Mouse (Mus musculus): Measurements from ENCODE around the gene Bag1. TPM values are rescaled to one million over a fixed set of nuclear protein-coding genes. Genes with fewer than 3 reads are reported as not detected.
A peak's percentile ranks its signal among the peaks of the same experiment; 100 is the strongest.

Bag1 gene
- polyA plus RNA-seq, 1 experiment from 2014 or later: 114 TPM

- Histone ChIP-seq H3K4me1 (replicated peaks) (no peaks in the 10 kb centered on the region), H3K27me3 (no peaks in the 10 kb centered on the region), H3K4me2 (no peak overlapping the region; the same call in 1 of the 2 replicates), H3K9ac (no peak overlapping the region), H3K4me3 (replicated peaks) (no peak overlapping the region), H3K9me3 (replicated peaks) (no peaks in the 10 kb centered on the region), H3K36me3 (replicated peaks) (no peaks in the 10 kb centered on the region), H3K27ac (replicated peaks) (no peak overlapping the region)
- 46% methylated on average over 20 of the region's 20 CpGs for WGBS (ENCODE audit: insufficient replicate concordance)
- no peak for ATAC-seq (ENCODE audit: insufficient read depth)
Observed at GRCm38 (mm10) chr4:40908261-40908969, 39.7 kb downstream of the Bag1 start.

GRCm38 (mm10) chr4:40906298-40906697 is 41.8 kb downstream of the Bag1 start:
- H3K36me3 ChIP-seq (replicated peaks): no peaks in the 10 kb centered on the region
- H3K27ac ChIP-seq (replicated peaks): no peak overlapping the region
- H3K4me1 ChIP-seq (replicated peaks): no peaks in the 10 kb centered on the region
- H3K27me3 ChIP-seq: no peaks in the 10 kb centered on the region
- 52% methylated on average over 1 of the region's 1 CpGs for WGBS (ENCODE audit: insufficient replicate concordance)
- H3K9me3 ChIP-seq (replicated peaks): no peaks in the 10 kb centered on the region
- H3K4me3 ChIP-seq (replicated peaks): no peak overlapping the region
- no peak overlapping the region for H3K9ac ChIP-seq
- no peak overlapping the region for H3K4me2 ChIP-seq
- ATAC-seq (ENCODE audit: insufficient read depth): no peak

DNA sequence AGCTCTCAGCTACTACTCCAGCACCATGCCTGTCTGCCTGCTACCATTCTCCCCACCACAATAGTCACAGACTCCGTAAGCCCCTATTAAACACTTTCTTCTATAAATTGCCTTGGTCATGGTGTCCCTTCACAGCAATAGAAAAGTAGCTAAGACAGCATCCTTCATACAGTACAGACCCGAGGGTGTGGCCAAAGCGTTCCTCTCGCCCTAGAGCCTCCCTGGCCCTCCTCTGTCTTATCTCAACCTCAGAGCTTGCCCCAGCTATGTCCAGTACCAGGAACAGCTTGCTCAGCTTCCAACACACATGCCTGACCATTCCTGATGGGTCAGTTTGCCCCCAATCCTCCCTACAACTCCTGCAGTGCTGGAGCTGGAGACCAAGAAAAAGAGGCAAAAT is 47.5 kb downstream of the Bag1 start:
- Histone ChIP-seq H3K36me3 (replicated peaks) (no peaks in the 10 kb centered on the region), H3K4me3 (replicated peaks) (no peak overlapping the region), H3K4me2 (no peak overlapping the region), H3K4me1 (replicated peaks) (peaks cover 18% of the 10 kb centered on the region), H3K27me3 (no peaks in the 10 kb centered on the region), H3K9ac (no peak overlapping the region), H3K27ac (replicated peaks) (peak overlapping the region; percentile 43), H3K9me3 (replicated peaks) (no peaks in the 10 kb centered on the region)
- 45% methylated on average over 4 of the region's 4 CpGs for WGBS (ENCODE audit: insufficient replicate concordance)
- peak; percentile 72 for ATAC-seq (ENCODE audit: insufficient read depth)

- Histone ChIP-seq H3K9ac (no peak overlapping the region), H3K9me3 (replicated peaks) (no peaks in the 10 kb centered on the region), H3K4me2 (no peak overlapping the region), H3K36me3 (replicated peaks) (no peaks in the 10 kb centered on the region), H3K27ac (replicated peaks) (peak overlapping the region; percentile 43; the same call in 1 of the 2 replicates), H3K27me3 (no peaks in the 10 kb centered on the region), H3K4me1 (replicated peaks) (peaks cover 18% of the 10 kb centered on the region), H3K4me3 (replicated peaks) (no peak overlapping the region)
- ATAC-seq (ENCODE audit: insufficient read depth): peak; percentile 64
- WGBS (ENCODE audit: insufficient replicate concordance): 60% methylated on average over 3 of the region's 3 CpGs
Observed at GRCm38 (mm10) chr4:40900071-40900470, 48.0 kb downstream of the Bag1 start.

- H3K36me3 ChIP-seq (replicated peaks): no peaks in the 10 kb centered on the region
- ATAC-seq (ENCODE audit: insufficient read depth): no peak
- H3K4me3 ChIP-seq (replicated peaks): no peak overlapping the region
- no peak overlapping the region for H3K27ac ChIP-seq (replicated peaks)
- H3K4me1 ChIP-seq (replicated peaks): peaks cover 18% of the 10 kb centered on the region
- no peaks in the 10 kb centered on the region for H3K27me3 ChIP-seq
- no peak overlapping the region for H3K9ac ChIP-seq
- WGBS (ENCODE audit: insufficient replicate concordance): 57% methylated on average over 2 of the region's 2 CpGs
- no peaks in the 10 kb centered on the region for H3K9me3 ChIP-seq (replicated peaks)
- H3K4me2 ChIP-seq: no peak overlapping the region
Observed at GRCm38 (mm10) chr4:40899264-40899663, 48.8 kb downstream of the Bag1 start.

DNA sequence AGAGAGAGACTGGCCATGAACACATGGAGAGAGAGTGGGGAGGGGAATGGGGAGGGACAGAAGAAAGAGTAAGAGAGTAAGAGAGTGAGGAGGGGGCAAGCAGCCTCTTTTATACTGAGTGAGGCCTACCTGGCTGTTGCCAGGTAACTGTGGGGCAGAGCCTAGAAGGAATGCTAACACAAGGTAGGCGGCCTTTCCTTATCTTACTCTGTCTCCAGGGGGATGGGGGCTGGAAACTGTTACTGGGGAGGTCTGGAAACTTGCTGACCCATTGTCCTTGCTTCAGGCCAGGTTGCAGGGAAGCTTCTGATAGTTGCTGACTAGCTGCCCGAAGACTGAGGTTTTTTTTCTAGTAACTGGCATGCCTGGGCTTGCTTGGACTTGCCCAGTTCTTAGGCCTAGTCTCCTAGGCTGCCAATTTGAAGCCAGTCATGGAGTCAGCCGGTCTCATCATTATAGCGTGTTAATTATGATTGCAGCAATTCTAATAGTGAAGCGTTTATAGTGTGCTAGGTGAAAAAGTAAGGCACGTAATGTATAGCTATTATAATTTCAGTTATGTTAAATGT is 49.5 kb downstream of the Bag1 start:
- Histone ChIP-seq H3K4me1 (replicated peaks) (peaks cover 18% of the 10 kb centered on the region), H3K27me3 (no peaks in the 10 kb centered on the region), H3K4me2 (no peak overlapping the region), H3K9ac (no peak overlapping the region), H3K9me3 (replicated peaks) (no peaks in the 10 kb centered on the region), H3K36me3 (replicated peaks) (no peaks in the 10 kb centered on the region), H3K4me3 (replicated peaks) (no peak overlapping the region), H3K27ac (replicated peaks) (no peak overlapping the region)
- WGBS (ENCODE audit: insufficient replicate concordance): 76% methylated on average over 6 of the region's 6 CpGs
- ATAC-seq (ENCODE audit: insufficient read depth): no peak

- 67% methylated on average over 2 of the region's 2 CpGs for WGBS (ENCODE audit: insufficient replicate concordance)
- no peak overlapping the region for H3K27ac ChIP-seq (replicated peaks)
- no peak overlapping the region for H3K4me3 ChIP-seq (replicated peaks)
- ATAC-seq (ENCODE audit: insufficient read depth): no peak
- no peaks in the 10 kb centered on the region for H3K9me3 ChIP-seq (replicated peaks)
- no peaks in the 10 kb centered on the region for H3K36me3 ChIP-seq (replicated peaks)
- no peak overlapping the region for H3K4me2 ChIP-seq
- no peak overlapping the region for H3K9ac ChIP-seq
- peaks cover 14% of the 10 kb centered on the region for H3K4me1 ChIP-seq (replicated peaks)
- H3K27me3 ChIP-seq: no peaks in the 10 kb centered on the region
Observed at GRCm38 (mm10) chr4:40895646-40896045, 52.4 kb downstream of the Bag1 start.

- H3K9me3 ChIP-seq (replicated peaks): no peaks in the 10 kb centered on the region
- no peak for ATAC-seq (ENCODE audit: insufficient read depth)
- H3K27me3 ChIP-seq: no peaks in the 10 kb centered on the region
- H3K4me3 ChIP-seq (replicated peaks): no peak overlapping the region
- no peak overlapping the region for H3K27ac ChIP-seq (replicated peaks)
- no peaks in the 10 kb centered on the region for H3K36me3 ChIP-seq (replicated peaks)
- WGBS (ENCODE audit: insufficient replicate concordance): 73% methylated on average over 3 of the region's 3 CpGs
- H3K4me2 ChIP-seq: no peak overlapping the region
- H3K9ac ChIP-seq: no peak overlapping the region
- peaks cover 9% of the 10 kb centered on the region for H3K4me1 ChIP-seq (replicated peaks)
Observed at GRCm38 (mm10) chr4:40895118-40895517, 53.0 kb downstream of the Bag1 start.

DNA sequence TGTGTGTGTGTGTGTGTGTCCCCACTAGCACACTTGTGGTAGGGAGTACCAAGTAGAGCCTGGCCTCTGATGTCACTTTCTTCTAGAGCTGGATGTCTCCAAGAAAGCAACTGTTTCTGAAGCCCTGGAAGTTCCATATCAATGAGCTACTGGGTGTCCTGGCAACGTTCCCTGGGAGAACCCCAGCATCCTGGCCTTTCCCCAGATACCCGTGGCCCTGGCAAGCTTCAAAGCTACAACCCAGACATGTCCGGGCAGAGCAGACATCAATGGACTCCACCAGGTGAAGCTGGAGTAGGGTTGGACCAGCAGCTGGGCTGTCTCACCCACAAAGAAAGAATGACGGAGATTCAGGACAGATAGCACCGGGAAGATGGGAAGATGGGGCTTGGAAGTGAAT is 56.9 kb downstream of the Bag1 start:
- no peaks in the 10 kb centered on the region for H3K36me3 ChIP-seq (replicated peaks)
- ATAC-seq (ENCODE audit: insufficient read depth): no peak
- H3K4me1 ChIP-seq (replicated peaks): no peaks in the 10 kb centered on the region; the same call in 1 of the 2 replicates
- no peaks in the 10 kb centered on the region for H3K27me3 ChIP-seq
- H3K4me2 ChIP-seq: no peak overlapping the region
- H3K9me3 ChIP-seq (replicated peaks): no peaks in the 10 kb centered on the region
- H3K9ac ChIP-seq: no peak overlapping the region
- WGBS (ENCODE audit: insufficient replicate concordance): 63% methylated on average over 5 of the region's 5 CpGs
- H3K27ac ChIP-seq (replicated peaks): no peak overlapping the region
- no peak overlapping the region for H3K4me3 ChIP-seq (replicated peaks)

GRCm38 (mm10) chr4:40889983-40890382 is 58.1 kb downstream of the Bag1 start:
- no peaks in the 10 kb centered on the region for H3K27me3 ChIP-seq
- H3K4me2 ChIP-seq: no peak overlapping the region
- no peaks in the 10 kb centered on the region for H3K9me3 ChIP-seq (replicated peaks)
- no peak for ATAC-seq (ENCODE audit: insufficient read depth)
- no peak overlapping the region for H3K27ac ChIP-seq (replicated peaks)
- H3K4me1 ChIP-seq (replicated peaks): no peaks in the 10 kb centered on the region; the same call in 1 of the 2 replicates
- H3K9ac ChIP-seq: no peak overlapping the region
- H3K36me3 ChIP-seq (replicated peaks): no peaks in the 10 kb centered on the region
- no peak overlapping the region for H3K4me3 ChIP-seq (replicated peaks)
- 68% methylated on average over 4 of the region's 4 CpGs for WGBS (ENCODE audit: insufficient replicate concordance)

DNA sequence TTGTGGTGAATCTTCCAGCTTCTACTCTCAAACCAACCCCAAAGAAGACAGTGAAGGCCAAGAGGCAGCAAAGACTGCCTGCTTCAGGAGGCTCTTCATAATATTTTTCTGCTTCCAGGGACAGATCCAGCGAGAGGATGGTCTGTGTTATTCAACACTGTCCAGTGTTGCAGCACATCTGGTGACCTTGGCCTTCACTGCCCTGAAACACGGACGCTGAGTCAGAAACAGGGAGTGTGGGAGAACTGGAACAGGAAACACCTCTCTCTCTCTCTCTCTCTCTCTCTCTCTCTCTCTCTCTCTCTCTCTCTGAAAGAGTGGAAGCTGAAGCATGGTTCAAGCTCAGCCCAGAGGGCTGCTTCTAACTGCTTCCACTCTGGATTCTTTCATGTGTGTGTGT is 58.8 kb downstream of the Bag1 start:
- Histone ChIP-seq H3K4me2 (no peak overlapping the region), H3K4me1 (replicated peaks) (no peaks in the 10 kb centered on the region; the same call in 1 of the 2 replicates), H3K9me3 (replicated peaks) (no peaks in the 10 kb centered on the region), H3K9ac (no peak overlapping the region), H3K4me3 (replicated peaks) (no peak overlapping the region), H3K27ac (replicated peaks) (no peak overlapping the region), H3K36me3 (replicated peaks) (no peaks in the 10 kb centered on the region), H3K27me3 (no peaks in the 10 kb centered on the region)
- WGBS (ENCODE audit: insufficient replicate concordance): 31% methylated on average over 3 of the region's 3 CpGs
- ATAC-seq (ENCODE audit: insufficient read depth): no peak

All from liver, embryonic 15.5 days (tissue).